Mouse (Mus musculus) intestine, embryonic 14.5 days (tissue): ENCODE results near the gene Pum2. TPM values are rescaled to one million over a fixed set of nuclear protein-coding genes. Genes with fewer than 3 reads are reported as not detected.

ENCODE experiments used
- ATAC-seq: fragments of 200-750 bp; cut with Nextera tagmentation; replicated peaks from 2 replicates; pipeline ENCODE4 v1.8.0; 2017; ENCODE audit warnings: low read depth, moderate number of reproducible peaks, moderate TSS enrichment, moderate library complexity; ENCODE audit not compliant: low FRiP score, low TSS enrichment
- DNase-seq: peaks from one replicate; pipeline ENCODE4 v3.0.0-alpha.2; 2018; ENCODE audit warnings: low spot score
- H3K27ac ChIP-seq: fragments of 300-500 bp; sonication (generic); 2 replicates; pipeline ENCODE4 v1.5.1; 2014; ENCODE audit warnings: low read depth, mild to moderate bottlenecking, control low read depth
- H3K27me3 ChIP-seq: fragments of 300-500 bp; sonication (generic); replicated peaks from 2 replicates; pipeline ENCODE4 v1.6.1; 2014; ENCODE audit warnings: low read length, control low read depth; ENCODE audit not compliant: control insufficient read depth, insufficient read depth
- H3K36me3 ChIP-seq: fragments of 300-500 bp; sonication (generic); 2 replicates; pipeline ENCODE4 v1.6.1; 2014; ENCODE audit warnings: low read length, control low read depth; ENCODE audit not compliant: control insufficient read depth, insufficient read depth
- H3K4me1 ChIP-seq: fragments of 300-500 bp; sonication (generic); replicated peaks from 2 replicates; pipeline ENCODE4 v1.6.1; 2014; ENCODE audit warnings: low read length, control low read depth, mixed read lengths; ENCODE audit not compliant: control insufficient read depth, insufficient read depth
- H3K4me2 ChIP-seq: fragments of 300-500 bp; sonication (generic); 2 replicates; pipeline ENCODE4 v1.6.1; 2014; ENCODE audit warnings: low read length
- H3K4me3 ChIP-seq: fragments of 300-500 bp; sonication (generic); 2 replicates; pipeline ENCODE4 v1.5.1; 2014; ENCODE audit warnings: low read depth, low read length, control low read depth, mixed read lengths
- H3K9ac ChIP-seq: fragments of 300-500 bp; sonication (generic); 2 replicates; pipeline ENCODE4 v1.6.1; 2014; ENCODE audit warnings: mild to moderate bottlenecking, low read length
- H3K9me3 ChIP-seq: fragments of 300-500 bp; sonication (generic); 2 replicates; pipeline ENCODE4 v1.6.1; 2016; ENCODE audit warnings: low read length, control low read depth; ENCODE audit not compliant: control insufficient read depth
- WGBS: fragments of 180-500 bp; shearing (Covaris S2); extraction: QIAGEN DNeasy Blood & Tissue Kit; methylation state at CpG from one replicate; pipeline ENCODE4 v1.1.7; 2014; 5-methylcytosine and 5-hydroxymethylcytosine counted together
- polyA plus RNA-seq: library from polyadenylated mRNA; unstranded; fragments of >200 nt; fragmentation: Nextera tagmentation; extraction: Ambion mirVana; gene quantifications from 2 replicates; pipeline ENCODE4 v1.2.1, GENCODE M21; 2014

Pum2 gene
- polyA plus RNA-seq, 1 experiment from 2014 or later, result 59.2 TPM

DNA sequence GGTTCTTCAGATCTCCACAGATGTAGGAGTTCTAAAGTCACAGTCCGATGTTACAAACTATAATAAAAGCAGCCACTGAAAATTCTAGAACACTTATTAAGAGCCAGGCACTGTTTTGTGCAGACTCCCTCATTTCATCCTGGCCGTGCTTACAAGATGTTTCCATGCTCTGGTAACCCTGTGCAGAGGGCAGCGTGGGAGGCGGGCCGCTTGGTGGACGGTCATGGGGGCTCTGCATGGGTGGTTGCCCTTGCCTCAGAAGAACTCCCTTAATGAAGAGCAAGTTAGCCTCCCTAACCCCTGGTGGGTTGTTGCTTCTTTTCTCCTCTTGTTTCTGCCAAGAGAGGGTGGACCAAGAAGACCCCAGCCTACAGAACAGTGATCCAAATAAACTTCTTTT, 85.8 kb downstream of the Pum2 start:
- Histone ChIP-seq H3K4me1 (no peaks in the 10 kb centered on the region), H3K9ac (no peak overlapping the region), H3K27ac (no peak overlapping the region), H3K4me3 (no peak overlapping the region), H3K27me3 (no peaks in the 10 kb centered on the region), H3K4me2 (no peak overlapping the region), H3K9me3 (peaks cover 5% of the 10 kb centered on the region; the same call in 1 of the 2 replicates), H3K36me3 (peaks cover 11% of the 10 kb centered on the region; the same call in 1 of the 2 replicates)
- ATAC-seq, result no peak
- 90% methylated on average over 6 of the region's 6 CpGs for WGBS
- DNase-seq, result peak; percentile 46

DNA sequence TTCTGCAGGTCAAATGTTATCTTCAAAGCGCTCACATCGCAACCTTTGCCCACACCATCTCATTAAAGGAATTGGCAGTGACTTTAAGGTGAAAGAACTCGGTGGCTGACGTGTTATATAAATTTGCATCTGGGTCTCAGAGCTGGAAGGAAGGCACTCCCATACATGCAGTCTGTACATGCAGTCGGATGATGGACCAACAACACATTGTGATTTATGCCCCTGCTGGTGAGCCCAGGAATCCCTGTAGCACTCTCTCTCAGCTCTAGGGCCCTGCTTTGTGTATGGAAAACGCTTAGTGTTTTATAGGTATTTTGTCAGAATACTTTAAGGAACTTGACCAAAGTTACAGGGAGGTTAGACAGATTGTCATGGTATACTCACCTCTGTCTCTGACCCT, 86.6 kb downstream of the Pum2 start:
- whole genome bisulfite sequencing, result 72% methylated on average over 6 of the region's 6 CpGs
- ATAC-seq (no peak), DNase-seq (peak; percentile 50)

DNA sequence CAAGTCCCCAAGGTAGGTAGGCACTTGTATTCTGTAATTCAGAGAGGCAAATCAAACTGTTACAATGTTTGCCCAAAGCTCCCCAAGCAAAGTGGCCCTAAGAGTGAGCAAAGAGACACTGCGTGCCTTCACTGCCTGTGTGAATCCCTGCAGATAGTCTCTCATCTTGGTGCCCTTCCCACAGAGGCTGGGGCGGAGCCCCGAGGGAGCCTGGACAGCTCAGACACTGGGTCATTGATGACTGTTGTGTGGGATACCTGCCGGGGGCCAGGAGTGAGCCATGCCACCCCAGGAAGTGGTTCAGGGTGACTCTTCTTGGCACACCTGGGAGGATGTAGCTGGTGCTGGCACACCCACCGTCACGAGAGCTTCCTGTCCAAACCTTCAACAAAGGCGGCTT, 87.1 kb downstream of the Pum2 start:
- Histone ChIP-seq H3K27me3 (no peaks in the 10 kb centered on the region), H3K9me3 (peaks cover 5% of the 10 kb centered on the region; the same call in 1 of the 2 replicates), H3K27ac (no peak overlapping the region), H3K4me1 (no peaks in the 10 kb centered on the region), H3K9ac (no peak overlapping the region), H3K4me2 (no peak overlapping the region), H3K36me3 (peaks cover 2% of the 10 kb centered on the region; the same call in 1 of the 2 replicates), H3K4me3 (no peak overlapping the region)
- no peak for ATAC-seq
- peak; percentile 47 for DNase-seq
- 70% methylated on average over 7 of the region's 7 CpGs for WGBS

More for the DNA sequence above, 86.6 kb downstream of the Pum2 start:
- Histone ChIP-seq H3K36me3 (peaks cover 4% of the 10 kb centered on the region; the same call in 1 of the 2 replicates), H3K9me3 (peaks cover 5% of the 10 kb centered on the region; the same call in 1 of the 2 replicates), H3K27me3 (no peaks in the 10 kb centered on the region), H3K4me1 (no peaks in the 10 kb centered on the region), H3K4me2 (no peak overlapping the region), H3K9ac (no peak overlapping the region), H3K4me3 (no peak overlapping the region), H3K27ac (no peak overlapping the region)

DNA sequence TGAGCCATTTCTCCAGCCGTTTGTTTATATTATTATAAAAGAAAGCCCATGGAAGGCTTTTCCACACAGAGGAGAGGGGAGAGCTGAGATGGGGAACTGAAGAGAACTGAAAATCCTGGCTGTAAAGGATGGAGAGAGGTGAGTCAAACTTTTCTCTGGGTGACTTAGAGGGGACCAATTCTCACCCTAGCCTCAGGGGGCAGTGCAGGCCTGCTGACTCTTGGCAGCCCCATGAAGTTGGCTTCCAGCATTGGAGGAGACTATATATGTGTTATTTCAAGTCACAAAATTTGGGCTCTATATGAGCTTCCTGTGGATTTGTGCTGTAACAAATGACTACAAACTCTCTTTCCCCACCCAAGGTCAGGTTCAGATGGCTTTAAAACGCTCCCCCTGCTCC, 88.7 kb downstream of the Pum2 start:
- whole genome bisulfite sequencing, result 76% methylated on average over 2 of the region's 2 CpGs
- no peaks in the 10 kb centered on the region for H3K4me1 ChIP-seq
- no peak for ATAC-seq
- H3K4me3 ChIP-seq, result no peak overlapping the region
- DNase-seq, result peak; percentile 48
- no peaks in the 10 kb centered on the region for H3K27me3 ChIP-seq
- H3K9ac ChIP-seq, result no peak overlapping the region
- no peak overlapping the region for H3K4me2 ChIP-seq
- H3K9me3 ChIP-seq, result peaks cover 4% of the 10 kb centered on the region; the same call in 1 of the 2 replicates
- H3K36me3 ChIP-seq, result no peaks in the 10 kb centered on the region
- no peak overlapping the region for H3K27ac ChIP-seq

DNA sequence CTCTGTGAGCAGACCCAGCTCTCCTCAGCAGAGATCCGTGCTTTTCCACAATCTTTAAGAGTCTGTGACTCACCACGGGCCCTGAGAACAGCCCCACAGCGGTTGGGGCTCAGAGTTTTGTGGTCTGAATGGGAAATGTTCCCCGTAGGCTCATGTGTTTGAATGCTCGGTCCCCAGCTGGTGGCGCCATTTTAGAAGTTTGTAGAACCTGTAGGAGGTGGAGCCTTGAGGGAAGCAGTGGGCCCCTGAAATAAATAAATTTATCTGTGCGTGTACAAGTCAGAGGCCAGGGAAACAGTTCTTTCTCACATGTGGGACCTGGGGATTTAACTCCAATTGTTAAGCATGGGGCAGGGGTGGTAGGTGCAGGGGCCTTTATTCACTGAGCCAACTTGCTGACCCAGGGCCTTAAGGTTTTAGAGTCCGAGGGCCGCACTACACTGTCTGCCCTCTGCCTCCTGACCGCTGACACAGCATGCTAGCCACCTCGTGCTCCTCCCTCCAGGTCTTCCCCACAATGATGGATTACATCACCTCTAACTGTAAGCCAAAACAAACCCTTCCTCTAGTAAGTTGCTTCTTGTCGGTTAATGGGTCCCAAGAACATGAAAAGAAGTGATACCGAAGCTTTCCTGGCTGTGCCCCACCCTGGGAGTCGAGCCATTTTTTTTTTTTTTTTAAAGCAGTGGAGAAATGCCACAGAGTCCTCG, 90.4 kb downstream of the Pum2 start:
- WGBS, result 76% methylated on average over 15 of the region's 15 CpGs
- Histone ChIP-seq H3K4me3 (no peak overlapping the region), H3K27me3 (no peaks in the 10 kb centered on the region), H3K27ac (no peak overlapping the region), H3K9me3 (no peaks in the 10 kb centered on the region), H3K4me1 (no peaks in the 10 kb centered on the region), H3K4me2 (no peak overlapping the region), H3K36me3 (no peaks in the 10 kb centered on the region), H3K9ac (no peak overlapping the region)
- ATAC-seq (no peak), DNase-seq (peak; percentile 35)

DNA sequence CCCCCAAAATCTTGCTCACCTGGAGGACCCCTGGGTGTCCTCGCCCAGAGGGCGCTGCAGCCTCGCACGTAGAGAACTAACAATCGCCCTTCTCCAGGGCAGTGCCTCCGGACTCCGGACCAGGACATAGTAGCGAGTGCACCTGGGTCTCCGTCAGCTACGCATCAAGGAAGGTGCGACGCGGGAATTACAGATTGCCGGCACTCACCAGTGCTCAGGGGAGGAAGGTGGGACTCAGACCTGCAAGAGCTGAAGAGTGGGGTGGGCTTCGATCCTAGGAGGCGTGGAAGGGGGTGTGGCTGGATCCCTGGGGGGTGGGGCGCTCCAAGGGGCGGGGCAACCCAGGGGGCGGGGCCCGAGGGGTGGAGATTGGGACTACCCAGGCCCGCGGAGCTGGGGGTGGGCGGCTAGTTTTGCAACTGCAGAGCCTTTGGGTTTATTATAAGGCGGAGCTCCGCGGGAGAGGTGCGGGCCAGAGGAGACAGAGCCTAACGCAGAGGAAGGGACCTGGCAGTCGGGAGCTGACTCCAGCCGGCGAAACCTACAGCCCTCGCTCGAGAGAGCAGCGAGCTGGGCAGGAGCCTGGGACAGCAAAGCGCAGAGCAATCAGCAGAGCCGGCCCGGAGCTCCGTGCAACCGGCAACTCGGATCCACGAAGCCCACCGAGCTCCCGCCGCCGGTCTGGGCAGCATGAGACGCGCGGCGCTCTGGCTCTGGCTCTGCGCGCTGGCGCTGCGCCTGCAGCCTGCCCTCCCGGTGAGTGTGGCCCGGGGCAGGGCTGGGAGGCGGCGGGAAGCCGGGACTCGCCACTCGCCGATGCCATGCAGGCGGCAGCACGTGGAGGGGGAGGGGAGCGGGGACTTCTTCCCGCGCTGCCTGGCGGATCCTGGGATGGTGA, 97.3 kb downstream of the Pum2 start, which contains the start of gene Sdc1:
TSS of gene Sdc1 (plus strand) at position 378 of the 898 bp plus-strand sequence.
- peak; percentile 93 for ATAC-seq
- Histone ChIP-seq H3K9ac (peak within 1 kb of the TSS; percentile 91), H3K27me3 (no peaks in the 10 kb centered on the region), H3K9me3 (no peaks in the 10 kb centered on the region), H3K36me3 (no peaks in the 10 kb centered on the region), H3K27ac (peak within 1 kb of the TSS; percentile 87), H3K4me3 (peak within 1 kb of the TSS; percentile 95), H3K4me1 (peaks cover 13% of the 10 kb centered on the region), H3K4me2 (peak within 1 kb of the TSS; percentile 55)
- WGBS, result under 1% methylated on average over 67 of the region's 67 CpGs
- peak; percentile 99 for DNase-seq

DNA sequence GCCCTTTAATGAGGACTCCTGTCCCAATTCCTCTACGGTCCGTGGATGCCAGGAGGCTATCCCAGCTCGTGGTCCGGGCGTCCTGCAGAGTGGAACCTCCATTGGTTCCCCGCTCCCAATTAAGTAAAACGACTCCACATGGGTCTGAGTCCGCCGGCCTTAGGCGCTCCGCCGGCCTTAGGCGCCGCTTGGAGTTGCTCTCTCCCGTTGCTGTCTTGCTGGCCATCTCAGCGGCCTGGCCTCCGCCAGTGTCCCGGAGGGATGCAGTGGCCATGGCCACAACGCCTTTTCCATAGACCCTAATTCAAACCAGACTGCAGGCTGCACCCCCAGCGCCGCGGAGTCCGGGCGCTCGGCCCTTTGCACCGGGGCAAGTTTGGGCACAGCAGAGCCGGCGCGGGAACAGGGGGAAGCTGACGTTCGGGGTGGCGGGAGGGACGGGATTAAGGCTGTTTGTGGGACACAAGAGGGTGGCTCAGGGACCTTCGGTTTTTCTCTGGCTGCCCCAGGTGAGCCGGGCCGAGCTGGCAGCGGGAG, 98.0 kb downstream of the Pum2 start:
- no peaks in the 10 kb centered on the region for H3K27me3 ChIP-seq
- peak overlapping the region; percentile 95 for H3K4me3 ChIP-seq
- H3K9me3 ChIP-seq, result no peaks in the 10 kb centered on the region
- H3K4me2 ChIP-seq, result peak overlapping the region; percentile 55
- DNase-seq, result peak; percentile 89
- under 1% methylated on average over 37 of the region's 37 CpGs for WGBS
- peaks cover 13% of the 10 kb centered on the region for H3K4me1 ChIP-seq
- ATAC-seq, result peak; percentile 14
- peak overlapping the region; percentile 87 for H3K27ac ChIP-seq
- peak overlapping the region; percentile 91 for H3K9ac ChIP-seq
- no peaks in the 10 kb centered on the region for H3K36me3 ChIP-seq

DNA sequence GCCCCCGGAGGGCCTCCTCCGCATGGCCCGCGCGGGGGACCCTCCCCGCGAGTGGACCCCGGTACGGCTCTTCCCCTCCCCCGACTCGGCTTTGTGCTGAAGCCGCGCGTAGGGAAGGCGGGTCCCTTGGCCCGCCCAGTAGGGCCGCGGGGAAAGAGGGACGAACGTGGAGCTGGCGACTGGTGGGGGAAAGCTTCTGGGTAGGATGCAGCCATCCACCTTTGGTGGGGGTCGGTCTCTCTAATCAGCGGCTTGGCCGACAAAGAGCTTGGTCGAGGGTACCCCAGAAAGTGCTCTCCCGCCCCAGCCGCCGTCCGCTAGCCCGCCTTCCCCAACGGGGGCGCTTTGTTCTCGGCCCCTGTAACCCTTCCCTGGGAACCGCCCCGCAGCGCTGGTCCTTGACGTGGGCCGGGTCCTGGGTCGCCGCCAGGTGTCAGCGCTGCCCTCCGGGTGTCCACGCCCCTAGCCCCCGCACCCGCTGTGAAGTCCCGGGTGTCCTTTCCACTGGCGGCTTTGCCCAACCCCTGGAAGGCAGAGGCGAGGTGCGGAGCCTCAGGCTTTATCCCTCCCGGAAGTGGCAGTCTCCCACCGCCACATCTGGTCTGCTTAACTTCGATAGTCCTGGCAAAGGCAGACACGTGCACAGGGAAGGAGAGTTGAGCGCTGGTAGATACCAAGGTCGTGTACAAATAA, 98.7 kb downstream of the Pum2 start:
- under 1% methylated on average over 53 of the region's 55 CpGs for WGBS
- peak overlapping the region; percentile 87 for H3K27ac ChIP-seq
- H3K4me1 ChIP-seq, result peaks cover 13% of the 10 kb centered on the region
- ATAC-seq, result peak; percentile 42
- no peaks in the 10 kb centered on the region for H3K27me3 ChIP-seq
- H3K9me3 ChIP-seq, result no peaks in the 10 kb centered on the region
- H3K9ac ChIP-seq, result peak overlapping the region; percentile 91
- no peaks in the 10 kb centered on the region for H3K36me3 ChIP-seq
- H3K4me2 ChIP-seq, result peak overlapping the region; percentile 55
- peak overlapping the region; percentile 95 for H3K4me3 ChIP-seq
- DNase-seq, result peak; percentile 86
